Mouse (Mus musculus) small intestine, adult 2 months (tissue): Measurements from ENCODE around the gene Adam23. TPM values are rescaled to one million over a fixed set of nuclear protein-coding genes. Genes with fewer than 3 reads are reported as not detected.
"Not testable (repeated sequence)": the region's sequence is repeated elsewhere in the genome, so short reads cannot be mapped to it uniquely, and the experiment has no call there.

ENCODE experiments used
- H3K27ac ChIP-seq: fragments of 200-500 bp; 2 replicates; pipeline ENCODE4 v1.5.1; 2012; ENCODE audit warnings: low read depth, low read length, control low read depth, inconsistent platforms; ENCODE audit not compliant: insufficient read depth
- H3K27me3 ChIP-seq: fragments of 200-500 bp; 2 replicates; pipeline ENCODE4 v1.6.1; 2012; ENCODE audit warnings: mild to moderate bottlenecking, moderate library complexity, low read length, inconsistent platforms; ENCODE audit not compliant: control insufficient read depth, insufficient read depth
- H3K36me3 ChIP-seq: fragments of 200-500 bp; 2 replicates; pipeline ENCODE4 v1.6.1; 2012; ENCODE audit warnings: mild to moderate bottlenecking, low read length, control low read depth, inconsistent platforms; ENCODE audit not compliant: control insufficient read depth, insufficient read depth
- H3K4me1 ChIP-seq: fragments of 200-500 bp; 2 replicates; pipeline ENCODE4 v1.6.1; 2012; ENCODE audit warnings: low read length, inconsistent platforms, mixed read lengths; ENCODE audit not compliant: control insufficient read depth, insufficient read depth, insufficient read length
- H3K4me3 ChIP-seq: fragments of 200-500 bp; 2 replicates; pipeline ENCODE4 v1.5.1; 2012; ENCODE audit warnings: low read depth, mild to moderate bottlenecking, control low read depth, inconsistent platforms, low read length, moderate library complexity
- CTCF ChIP-seq: fragments of 200-500 bp; IDR thresholded peaks from 2 replicates; pipeline ENCODE4 v1.5.1; 2012; ENCODE audit warnings: low read depth, mild to moderate bottlenecking, control low read depth, inconsistent platforms, low read length, moderate library complexity, mixed read lengths; ENCODE audit not compliant: insufficient replicate concordance, insufficient read length; ENCODE audit errors: extremely low read depth
- POLR2A ChIP-seq: fragments of 200-500 bp; IDR thresholded peaks from 2 replicates; pipeline ENCODE4 v1.6.1; 2012; ENCODE audit warnings: low read depth, mild to moderate bottlenecking, control low read depth, inconsistent platforms, low read length, moderate library complexity
- WGBS: fragments of 180-500 bp; shearing (Covaris S2); methylation state at CpG from one replicate; pipeline ENCODE4 v1.1.7; 2018; 5-methylcytosine and 5-hydroxymethylcytosine counted together
- polyA plus RNA-seq: library from polyadenylated mRNA; depleted of rRNA; stranded (reverse); fragments of >200 nt; gene quantifications from 2 replicates; pipeline ENCODE4 v1.2.3, GENCODE M21; 2012; rRNA removed

The Adam23 gene
- polyA plus RNA-seq, 1 experiment, result 0.63 TPM

DNA sequence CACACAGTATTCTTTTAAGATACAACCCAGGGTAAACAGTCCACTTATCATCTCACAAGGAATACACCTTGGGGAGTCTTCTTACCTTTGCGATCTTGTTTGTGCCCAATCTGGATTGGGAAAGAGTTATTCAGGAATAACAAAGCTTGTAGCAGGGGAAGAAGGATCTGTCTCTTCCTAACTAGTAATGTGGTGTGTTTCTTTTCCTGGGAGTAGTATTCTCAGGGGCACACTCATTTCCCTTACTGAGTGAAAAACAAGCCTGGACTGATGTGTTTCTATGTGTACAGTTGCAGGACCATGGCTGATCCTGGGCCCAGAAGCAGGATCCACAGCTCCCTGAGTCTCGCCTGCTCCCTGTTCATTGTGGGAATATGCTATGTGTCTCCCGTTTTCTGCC is 170.0 kb downstream of the Adam23 start, which contains the start of gene Gm39653:
Gene Gm39653 (plus strand): TSS at position 301 of the 400 bp plus-strand sequence.
- H3K27me3 ChIP-seq, result no peaks in the 10 kb centered on the region; the same call in 1 of the 2 replicates
- no peak within 1 kb of the TSS for H3K27ac ChIP-seq
- 75% methylated on average over 3 of the region's 3 CpGs for WGBS
- no peaks in the 10 kb centered on the region for H3K4me1 ChIP-seq
- no peak within 1 kb of the TSS for H3K4me3 ChIP-seq
- TF ChIP-seq POLR2A (no peak), CTCF (no peak)
- no peaks in the 10 kb centered on the region for H3K36me3 ChIP-seq

GRCm38 (mm10) chr1:63628211-63628610 is 182.5 kb downstream of the Adam23 start:
- Histone ChIP-seq H3K27me3 (no peaks in the 10 kb centered on the region), H3K27ac (no peak overlapping the region), H3K4me1 (no peaks in the 10 kb centered on the region), H3K36me3 (no peaks in the 10 kb centered on the region), H3K4me3 (no peak overlapping the region)
- 54% methylated on average over 2 of the region's 2 CpGs for WGBS
- TF ChIP-seq POLR2A (no peak), CTCF (no peak)

- H3K36me3 ChIP-seq, H3K4me1 ChIP-seq, H3K27me3 ChIP-seq, H3K27ac ChIP-seq, H3K4me3 ChIP-seq: not testable (repeated sequence)
These were observed 184.7 kb downstream of the Adam23 start for GRCm38 (mm10) chr1:63630390-63630789.

GRCm38 (mm10) chr1:63639921-63640320 is 194.2 kb downstream of the Adam23 start:
- no peak for TF ChIP-seq POLR2A
- no peak for TF ChIP-seq CTCF

More at GRCm38 (mm10) chr1:63639921-63640320, 194.2 kb downstream of the Adam23 start:
- Histone ChIP-seq H3K27me3 (no peaks in the 10 kb centered on the region), H3K36me3 (no peaks in the 10 kb centered on the region), H3K4me3 (no peak overlapping the region), H3K27ac (no peak overlapping the region), H3K4me1 (no peaks in the 10 kb centered on the region)
- WGBS, result 59% methylated on average over 6 of the region's 6 CpGs

Other genes with a start within 250 kb of the Adam23 start
- gene Gpr1, start 231.3 kb upstream of the Adam23 start, polyA plus RNA-seq, result 0.06 TPM in 1 of 2 replicates, not detected in the other
- 0.01 TPM in 1 of 2 replicates, not detected in the other for gene Zdbf2, start 172.6 kb upstream of the Adam23 start, polyA plus RNA-seq
- not detected in 2 replicates for gene Gm39653, start 170.1 kb downstream of the Adam23 start, polyA plus RNA-seq
- not detected in 2 replicates for gene Dytn, start 241.0 kb downstream of the Adam23 start, polyA plus RNA-seq